Mouse (Mus musculus) liver, postnatal 0 days (tissue): ENCODE data around the gene Gm49486. TPM values are rescaled to one million over a fixed set of nuclear protein-coding genes. Genes with fewer than 3 reads are reported as not detected.
A peak's percentile ranks its signal among the peaks of the same experiment; 100 is the strongest.

Source experiments
- ATAC-seq: fragments of 200-750 bp; cut with Nextera tagmentation; 2 replicates; pipeline ENCODE4 v1.8.0; 2017; ENCODE audit warnings: mild to moderate bottlenecking, moderate library complexity
- DNase-seq: peaks from one replicate; pipeline ENCODE4 v3.0.0-alpha.2; 2016
- H3K27ac ChIP-seq: fragments of 300-500 bp; sonication (generic); 2 replicates; pipeline ENCODE4 v1.5.1; 2014; ENCODE audit warnings: antibody characterized with exemption, moderate library complexity, mild to moderate bottlenecking, low read depth
- H3K27me3 ChIP-seq: fragments of 300-500 bp; sonication (generic); 2 replicates; pipeline ENCODE4 v1.6.1; 2014; ENCODE audit warnings: low read length, control low read depth, mixed read lengths; ENCODE audit not compliant: insufficient read depth
- H3K36me3 ChIP-seq: fragments of 300-500 bp; sonication (generic); replicated peaks from 2 replicates; pipeline ENCODE4 v1.6.1; 2014; ENCODE audit warnings: mild to moderate bottlenecking, control low read depth, low read length, moderate library complexity, mixed read lengths; ENCODE audit not compliant: insufficient read depth
- H3K4me1 ChIP-seq: fragments of 300-500 bp; sonication (generic); 2 replicates; pipeline ENCODE4 v1.6.1; 2014; ENCODE audit warnings: antibody characterized with exemption, mild to moderate bottlenecking, control low read depth; ENCODE audit not compliant: insufficient read depth
- H3K4me2 ChIP-seq: fragments of 300-500 bp; sonication (generic); 2 replicates; pipeline ENCODE4 v1.6.1; 2014; ENCODE audit warnings: low read depth, mild to moderate bottlenecking, low read length, moderate library complexity, mixed read lengths
- H3K4me3 ChIP-seq: fragments of 300-500 bp; sonication (generic); 2 replicates; pipeline ENCODE4 v1.5.1; 2014; ENCODE audit warnings: low read depth, low read length
- H3K9ac ChIP-seq: fragments of 300-500 bp; sonication (generic); replicated peaks from 2 replicates; pipeline ENCODE4 v1.6.1; 2014; ENCODE audit warnings: mild to moderate bottlenecking, moderate library complexity
- H3K9me3 ChIP-seq: fragments of 300-500 bp; sonication (generic); 2 replicates; pipeline ENCODE4 v1.6.1; 2016; ENCODE audit warnings: mild to moderate bottlenecking, control low read depth, low read length, mixed read lengths
- CTCF ChIP-seq: sonication (generic); IDR thresholded peaks from 2 replicates; pipeline ENCODE4 v1.5.1; 2016; ENCODE audit warnings: antibody characterized with exemption, low read depth
- EP300 ChIP-seq: IDR thresholded peaks from 2 replicates; pipeline ENCODE4 v1.6.1; 2016; ENCODE audit warnings: antibody characterized with exemption, low read depth, mild to moderate bottlenecking
- WGBS: fragments of 180-500 bp; shearing (Covaris S2); extraction: QIAGEN DNeasy Blood & Tissue Kit; methylation state at CpG from one replicate; pipeline ENCODE4 v1.1.7; 2014; ENCODE audit not compliant: insufficient replicate concordance; 5-methylcytosine and 5-hydroxymethylcytosine counted together
- polyA plus RNA-seq: library from polyadenylated mRNA; unstranded; fragments of >200 nt; fragmentation: Nextera tagmentation; extraction: Ambion mirVana; gene quantifications from 2 replicates; pipeline ENCODE4 v1.2.1, GENCODE M21; 2015

Gene Gm49486
- polyA plus RNA-seq, 1 experiment from 2014 or later: 0.08 TPM

- H3K4me2 ChIP-seq: no peak overlapping the region
- no peaks in the 10 kb centered on the region for H3K27me3 ChIP-seq
- H3K4me1 ChIP-seq: no peaks in the 10 kb centered on the region
- TF ChIP-seq EP300: no peak
- TF ChIP-seq CTCF: no peak
- ATAC-seq (peak; percentile 50), DNase-seq (no peak)
- H3K9ac ChIP-seq: no peak overlapping the region
- H3K9me3 ChIP-seq: no peaks in the 10 kb centered on the region
- WGBS: 73% methylated on average over 13 of the region's 13 CpGs
- no peak overlapping the region for H3K4me3 ChIP-seq
- no peak overlapping the region for H3K27ac ChIP-seq
- H3K36me3 ChIP-seq: peaks cover 36% of the 10 kb centered on the region
Observed at GRCm38 (mm10) chr15:79242574-79243233, 13.5 kb downstream of the Gm49486 start.

- TF ChIP-seq EP300: no peak
- TF ChIP-seq CTCF: peak; percentile 100
- H3K27ac ChIP-seq: no peak overlapping the region
- ATAC-seq: peak; percentile 97
- H3K9ac ChIP-seq: no peak overlapping the region
- H3K4me1 ChIP-seq: no peaks in the 10 kb centered on the region
- DNase-seq: peak; percentile 94
- no peaks in the 10 kb centered on the region for H3K9me3 ChIP-seq
- H3K27me3 ChIP-seq: no peaks in the 10 kb centered on the region
- H3K4me3 ChIP-seq: no peak overlapping the region
- H3K36me3 ChIP-seq: peaks cover 35% of the 10 kb centered on the region
- no peak overlapping the region for H3K4me2 ChIP-seq
- WGBS: 13% methylated on average over 10 of the region's 10 CpGs
Observed at GRCm38 (mm10) chr15:79243234-79244042, 14.2 kb downstream of the Gm49486 start.

- no peak for DNase-seq
- peaks cover 38% of the 10 kb centered on the region for H3K36me3 ChIP-seq
- 78% methylated on average over 7 of the region's 7 CpGs for WGBS
Observed at GRCm38 (mm10) chr15:79244071-79244893, 15.1 kb downstream of the Gm49486 start.

GRCm38 (mm10) chr15:79245321-79245720 lies 16.1 kb downstream of the Gm49486 start:
- Histone ChIP-seq H3K9ac (no peak overlapping the region), H3K36me3 (peaks cover 29% of the 10 kb centered on the region), H3K4me1 (peaks cover 2% of the 10 kb centered on the region; the same call in 1 of the 2 replicates), H3K9me3 (no peaks in the 10 kb centered on the region), H3K27ac (no peak overlapping the region), H3K4me3 (no peak overlapping the region), H3K4me2 (no peak overlapping the region), H3K27me3 (no peaks in the 10 kb centered on the region)
- TF ChIP-seq CTCF: no peak
- no peak for TF ChIP-seq EP300
- no peak for DNase-seq
- WGBS: 67% methylated on average over 3 of the region's 3 CpGs
- no peak for ATAC-seq

More at GRCm38 (mm10) chr15:79244071-79244893, 15.1 kb downstream of the Gm49486 start:
- no peaks in the 10 kb centered on the region for H3K4me1 ChIP-seq
- H3K27me3 ChIP-seq: no peaks in the 10 kb centered on the region
- H3K4me2 ChIP-seq: no peak overlapping the region
- no peaks in the 10 kb centered on the region for H3K9me3 ChIP-seq
- H3K4me3 ChIP-seq: no peak overlapping the region
- TF ChIP-seq EP300 (no peak), CTCF (no peak)
- H3K9ac ChIP-seq: no peak overlapping the region
- no peak for ATAC-seq
- H3K27ac ChIP-seq: no peak overlapping the region

- Histone ChIP-seq H3K4me3 (no peak overlapping the region), H3K27me3 (peaks cover 30% of the 10 kb centered on the region), H3K9me3 (no peaks in the 10 kb centered on the region), H3K9ac (no peak overlapping the region), H3K4me2 (no peak overlapping the region), H3K36me3 (peaks cover 12% of the 10 kb centered on the region), H3K4me1 (peaks cover 14% of the 10 kb centered on the region), H3K27ac (no peak overlapping the region)
- TF ChIP-seq CTCF (no peak), EP300 (no peak)
- WGBS: 72% methylated on average over 2 of the region's 2 CpGs
- DNase-seq (no peak), ATAC-seq (peak; percentile 43)
Observed at GRCm38 (mm10) chr15:79250236-79250635, 21.0 kb downstream of the Gm49486 start.

GRCm38 (mm10) chr15:79251168-79251567 lies 22.0 kb downstream of the Gm49486 start:
- TF ChIP-seq EP300: no peak
- no peak for TF ChIP-seq CTCF

More at GRCm38 (mm10) chr15:79251168-79251567, 22.0 kb downstream of the Gm49486 start:
- Histone ChIP-seq H3K4me2 (no peak overlapping the region), H3K36me3 (peaks cover 12% of the 10 kb centered on the region), H3K9me3 (no peaks in the 10 kb centered on the region), H3K4me3 (no peak overlapping the region), H3K4me1 (peaks cover 14% of the 10 kb centered on the region), H3K27ac (no peak overlapping the region), H3K27me3 (peaks cover 30% of the 10 kb centered on the region), H3K9ac (no peak overlapping the region)
- no peak for DNase-seq
- 53% methylated on average over 7 of the region's 7 CpGs for WGBS
- no peak for ATAC-seq
